Mouse (Mus musculus) CH12.LX (cell line): Measurements from ENCODE around the gene Grin2c. TPM values are rescaled to one million over a fixed set of nuclear protein-coding genes. Genes with fewer than 3 reads are reported as not detected.

ENCODE experiments used
- DNase-seq: peaks from one replicate; pipeline ENCODE4 v3.0.0-alpha.2; 2013; ENCODE audit errors: extremely low read depth
- H3K27ac ChIP-seq: 2 replicates; pipeline ENCODE4 v1.5.1; 2012; ENCODE audit warnings: low read depth, mild to moderate bottlenecking, control low read depth, moderate library complexity; ENCODE audit not compliant: insufficient read depth
- H3K27me3 ChIP-seq: replicated peaks from 2 replicates; pipeline ENCODE3; 2012; ENCODE audit warnings: inconsistent platforms
- H3K36me3 ChIP-seq, 2 experiments: replicated peaks in 1 of 2; 2 replicates each; pipeline versions ENCODE3 to v1.6.1; 2012; ENCODE audit warnings: inconsistent platforms in 1 of 2, low read length in 1 of 2, mild to moderate bottlenecking in 1 of 2, mixed read lengths in 1 of 2, moderate library complexity in 1 of 2; ENCODE audit not compliant: control insufficient read depth in 1 of 2, insufficient read depth in 1 of 2
- H3K4me1 ChIP-seq, 2 experiments: 2 replicates each; pipeline ENCODE4 v1.6.1; 2012; ENCODE audit warnings: inconsistent platforms in 1 of 2, moderate library complexity in 1 of 2; ENCODE audit not compliant: insufficient read depth in 2 of 2, control insufficient read depth in 1 of 2
- H3K4me2 ChIP-seq: 2 replicates; pipeline ENCODE4 v1.6.1; 2012; ENCODE audit warnings: low read depth, mild to moderate bottlenecking, control low read depth; ENCODE audit not compliant: poor library complexity, insufficient read depth, severe bottlenecking
- H3K4me3 ChIP-seq, 3 experiments: fragments of 150-350 bp in 1 of 3; sonication (generic) in 1 of 3; replicated peaks in 1 of 3; 2 replicates each; pipeline versions ENCODE3 to v1.5.1; 2011 to 2012; ENCODE audit warnings: low read depth in 2 of 3, low read length in 2 of 3, mild to moderate bottlenecking in 2 of 3, moderate library complexity in 2 of 3, control low read depth in 1 of 3, improper control_type of control experiment in 1 of 3, inconsistent platforms in 1 of 3, mixed read lengths in 1 of 3; ENCODE audit not compliant: poor library complexity in 1 of 3
- H3K79me2 ChIP-seq: replicated peaks from 2 replicates; pipeline ENCODE4 v1.6.1; 2012; ENCODE audit warnings: mild to moderate bottlenecking, moderate library complexity; ENCODE audit not compliant: control insufficient read depth, poor library complexity, insufficient read depth, severe bottlenecking; ENCODE audit errors: extremely low read depth
- H3K9ac ChIP-seq: 2 replicates; pipeline ENCODE4 v1.6.1; 2012; ENCODE audit warnings: low read depth, mild to moderate bottlenecking, control low read depth, moderate library complexity; ENCODE audit not compliant: insufficient read depth
- H3K9me3 ChIP-seq: replicated peaks from 2 replicates; pipeline ENCODE3; 2012; ENCODE audit warnings: low read length, inconsistent platforms, mixed read lengths
- CHD2 ChIP-seq: IDR thresholded peaks from 2 replicates; pipeline ENCODE4 v1.6.1; 2011; ENCODE audit warnings: low read length, improper control_type of control experiment
- CTCF ChIP-seq, 2 experiments: IDR thresholded peaks in 1 of 2; conservative IDR thresholded peaks in 1 of 2; 2 replicates each; pipeline ENCODE4 v1.5.1; 2011 to 2012; ENCODE audit warnings: low read depth in 2 of 2, low read length in 2 of 2, improper control_type of control experiment in 1 of 2, inconsistent platforms in 1 of 2, mild to moderate bottlenecking in 1 of 2, moderate library complexity in 1 of 2
- EP300 ChIP-seq: IDR thresholded peaks from 2 replicates; pipeline ENCODE4 v1.6.1; 2011; ENCODE audit warnings: low read length, improper control_type of control experiment
- ETS1 ChIP-seq: conservative IDR thresholded peaks from 2 replicates; pipeline ENCODE4 v1.6.1; 2012; ENCODE audit warnings: low read depth, mild to moderate bottlenecking, inconsistent platforms, low read length, improper control_type of control experiment, moderate library complexity
- GABPA ChIP-seq: IDR thresholded peaks from 2 replicates; pipeline ENCODE4 v1.6.1; 2012; ENCODE audit warnings: low read depth, low read length, improper control_type of control experiment, inconsistent platforms; ENCODE audit not compliant: insufficient replicate concordance
- HCFC1 ChIP-seq: IDR thresholded peaks from 2 replicates; pipeline ENCODE4 v1.6.1; 2012; ENCODE audit warnings: low read depth, mild to moderate bottlenecking, inconsistent platforms, low read length, improper control_type of control experiment
- IRF4 ChIP-seq: IDR thresholded peaks from 2 replicates; pipeline ENCODE4 v1.6.1; 2014; ENCODE audit warnings: low read depth, mild to moderate bottlenecking, inconsistent platforms, low read length, improper control_type of control experiment
- JUND ChIP-seq: conservative IDR thresholded peaks from 2 replicates; pipeline ENCODE4 v1.6.1; 2011; ENCODE audit warnings: low read depth, low read length, improper control_type of control experiment
- KAT2A ChIP-seq: IDR thresholded peaks from 2 replicates; pipeline ENCODE4 v1.6.1; 2012; ENCODE audit warnings: low read length, improper control_type of control experiment, inconsistent platforms; ENCODE audit not compliant: insufficient replicate concordance
- MAFK ChIP-seq: IDR thresholded peaks from 2 replicates; pipeline ENCODE4 v1.6.1; 2011; ENCODE audit warnings: low read length, improper control_type of control experiment; ENCODE audit not compliant: insufficient replicate concordance
- MAX ChIP-seq: IDR thresholded peaks from 2 replicates; pipeline ENCODE4 v1.6.1; 2011; ENCODE audit warnings: low read length, improper control_type of control experiment
- MYC ChIP-seq: IDR thresholded peaks from 2 replicates; pipeline ENCODE4 v1.6.1; 2011; ENCODE audit warnings: low read depth, mild to moderate bottlenecking, improper control_type of control experiment, low read length
- NELFE ChIP-seq: IDR thresholded peaks from 2 replicates; pipeline ENCODE4 v1.6.1; 2011; ENCODE audit warnings: low read depth, low read length, improper control_type of control experiment
- PAX5 ChIP-seq: IDR thresholded peaks from 2 replicates; pipeline ENCODE4 v1.6.1; 2012; ENCODE audit warnings: low read length, inconsistent platforms, mixed read lengths
- POLR2AphosphoS2 ChIP-seq: IDR thresholded peaks from 2 replicates; pipeline ENCODE4 v1.6.1; 2011; ENCODE audit warnings: low read depth, low read length, improper control_type of control experiment
- RCOR1 ChIP-seq: conservative IDR thresholded peaks from 2 replicates; pipeline ENCODE4 v1.6.1; 2012; ENCODE audit warnings: low read depth, mild to moderate bottlenecking, inconsistent platforms, low read length, improper control_type of control experiment
- TBP ChIP-seq: conservative IDR thresholded peaks from 2 replicates; pipeline ENCODE4 v1.6.1; 2011; ENCODE audit warnings: low read depth, low read length, improper control_type of control experiment
- UBTF ChIP-seq: IDR thresholded peaks from 2 replicates; pipeline ENCODE4 v1.6.1; 2012; ENCODE audit warnings: low read depth, mild to moderate bottlenecking, inconsistent platforms, low read length, improper control_type of control experiment, moderate library complexity
- USF1 ChIP-seq: IDR thresholded peaks from 2 replicates; pipeline ENCODE4 v1.6.1; 2014; ENCODE audit warnings: low read depth, mild to moderate bottlenecking, inconsistent platforms, low read length, improper control_type of control experiment
- USF2 ChIP-seq: conservative IDR thresholded peaks from 2 replicates; pipeline ENCODE4 v1.6.1; 2011; ENCODE audit warnings: low read depth, low read length, improper control_type of control experiment
- ZC3H11A ChIP-seq: IDR thresholded peaks from 2 replicates; pipeline ENCODE4 v1.6.1; 2012; ENCODE audit warnings: low read depth, mild to moderate bottlenecking, inconsistent platforms, low read length, improper control_type of control experiment
- ZKSCAN1 ChIP-seq: IDR thresholded peaks from 2 replicates; pipeline ENCODE4 v1.6.1; 2012; ENCODE audit warnings: low read depth, inconsistent platforms, low read length, improper control_type of control experiment, borderline replicate concordance
- ZMIZ1 ChIP-seq: IDR thresholded peaks from 2 replicates; pipeline ENCODE4 v1.6.1; 2012; ENCODE audit warnings: low read depth, mild to moderate bottlenecking, inconsistent platforms, low read length, improper control_type of control experiment
- ZNF384 ChIP-seq: IDR thresholded peaks from 2 replicates; pipeline ENCODE4 v1.6.1; 2012; ENCODE audit warnings: low read depth, low read length, improper control_type of control experiment, inconsistent platforms
- dilution Hi-C: fragments of 300-500 bp; cut with MboI; formaldehyde crosslinking; loops from 2 replicates; pipeline ENCODE4 v1.14.3; 2020; ENCODE audit warnings: low sequenced_read_pairs; ENCODE audit not compliant: extremely low pct_unique_long_range_greater_than_20kb, extremely low pct_ligation_motif_present
- in situ Hi-C: fragments of 300-500 bp; cut with MboI; formaldehyde crosslinking; loops from 3 replicates; pipeline ENCODE4 v1.14.3; 2019; ENCODE audit warnings: low sequenced_read_pairs, low pct_ligation_motif_present, low pct_unique_long_range_greater_than_20kb, mixed read lengths
- polyA plus RNA-seq: library from polyadenylated mRNA; unstranded; fragments of >175 nt; gene quantifications from 2 replicates; pipeline ENCODE4 v1.2.1, GENCODE M21; 2012; ENCODE audit warnings: low read depth; ENCODE audit not compliant: insufficient read length
- total RNA-seq, 2 experiments: library from RNA; depleted of rRNA; stranded (reverse); fragments of 300-350 nt in 1 of 2; fragments of >200 nt in 1 of 2; gene quantifications; 2 replicates each; pipeline ENCODE4 v1.2.3; 2012 to 2014

The Grin2c gene
- total and polyA plus RNA-seq, 3 experiments = 0.04 TPM; not detected in 2

GRCm38 (mm10) chr11:115292631-115293375, 25.8 kb upstream of the Grin2c start:
- TF ChIP-seq JUND = no peak
- no peak for TF ChIP-seq MYC
- TF ChIP-seq RCOR1 = no peak
- no peak for TF ChIP-seq ZC3H11A
- no peak for TF ChIP-seq POLR2AphosphoS2
- no peak for TF ChIP-seq USF2
- TF ChIP-seq GABPA = no peak
- TF ChIP-seq MAFK = no peak
- TF ChIP-seq ZNF384 = no peak
- TF ChIP-seq NELFE = no peak
- no peak for TF ChIP-seq EP300
- TF ChIP-seq UBTF = no peak
- no peak for TF ChIP-seq MAX
- no peak for TF ChIP-seq CHD2
- no peak for TF ChIP-seq ETS1
- TF ChIP-seq PAX5 = no peak
- no peaks in the 10 kb centered on the region for H3K36me3 ChIP-seq
- H3K27ac ChIP-seq = no peak overlapping the region
- no peaks in the 10 kb centered on the region for H3K79me2 ChIP-seq
- DNase-seq = no peak
- in situ Hi-C loops = no loop called here
- H3K4me2 ChIP-seq = no peak overlapping the region
- dilution Hi-C loops = no loop called here
- H3K9ac ChIP-seq = no peak overlapping the region
- peaks cover 61% of the 10 kb centered on the region for H3K27me3 ChIP-seq
- H3K4me3 ChIP-seq = no peak overlapping the region
- H3K9me3 ChIP-seq = peaks cover 6% of the 10 kb centered on the region
- peaks cover 5 to 9% of the 10 kb centered on the region in 2 experiments for H3K4me1 ChIP-seq

GRCm38 (mm10) chr11:115291503-115291902, 24.5 kb upstream of the Grin2c start:
- Histone ChIP-seq H3K4me1 (peaks cover 0 to 4% of the 10 kb centered on the region in 2 experiments; a peak in 2 of 4 replicates), H3K27me3 (peaks cover 48% of the 10 kb centered on the region), H3K27ac (no peak overlapping the region), H3K9ac (no peak overlapping the region), H3K79me2 (no peaks in the 10 kb centered on the region), H3K36me3 (no peaks in the 10 kb centered on the region), H3K4me2 (no peak overlapping the region), H3K4me3 (no peak overlapping the region), H3K9me3 (peaks cover 6% of the 10 kb centered on the region)
- dilution Hi-C loops (no loop called here), in situ Hi-C loops (no loop called here)
- no peak for DNase-seq
- no peak for TF ChIP-seq CTCF (conservative IDR thresholded peaks at IDR 0.05 in 1 of 2, IDR thresholded peaks at IDR 0.05 in 1 of 2; ENCODE audit: low read depth in 2 of 2, low read length in 2 of 2)
- TF ChIP-seq ETS1 = no peak
- no peak for TF ChIP-seq KAT2A
- TF ChIP-seq USF1 = no peak
- TF ChIP-seq IRF4 = no peak
- no peak for TF ChIP-seq ZKSCAN1
- TF ChIP-seq ZMIZ1 = no peak
- no peak for TF ChIP-seq NELFE
- no peak for TF ChIP-seq TBP
- no peak for TF ChIP-seq USF2
- TF ChIP-seq RCOR1 = no peak
- no peak for TF ChIP-seq MYC
- no peak for TF ChIP-seq HCFC1
